Mouse (Mus musculus) heart, adult 2 months (tissue): ENCODE data around the gene Gucy1b1. TPM values are rescaled to one million over a fixed set of nuclear protein-coding genes. Genes with fewer than 3 reads are reported as not detected.

ENCODE experiments used
- DNase-seq, 2 experiments: peaks; one replicate each; pipeline ENCODE4 v3.0.0; 2021
- H3K27ac ChIP-seq: fragments of 200-600 bp; 2 replicates; pipeline ENCODE4 v1.8.1; 2022
- H3K27me3 ChIP-seq: fragments of 200-500 bp; 2 replicates; pipeline ENCODE4 v1.6.1; 2012; ENCODE audit warnings: mild to moderate bottlenecking, low read length, inconsistent platforms, mixed read lengths; ENCODE audit not compliant: control insufficient read depth, insufficient read depth
- H3K36me3 ChIP-seq: fragments of 200-500 bp; 2 replicates; pipeline ENCODE4 v1.6.1; 2012; ENCODE audit warnings: low read length, inconsistent platforms; ENCODE audit not compliant: control insufficient read depth, insufficient read depth
- H3K4me1 ChIP-seq: fragments of 200-500 bp; 2 replicates; pipeline ENCODE4 v1.6.1; 2011; ENCODE audit warnings: low read length; ENCODE audit not compliant: control insufficient read depth, insufficient read depth
- H3K4me3 ChIP-seq: fragments of 200-600 bp; 2 replicates; pipeline ENCODE4 v1.8.1; 2022
- H3K79me2 ChIP-seq: fragments of 200-500 bp; replicated peaks from 2 replicates; pipeline ENCODE4 v1.6.1; 2012; ENCODE audit warnings: mild to moderate bottlenecking, inconsistent platforms, low read length, moderate library complexity, mixed read lengths; ENCODE audit not compliant: control insufficient read depth, insufficient read depth
- H3K9ac ChIP-seq: fragments of 200-500 bp; 2 replicates; pipeline ENCODE4 v1.6.1; 2012; ENCODE audit warnings: low read depth, mild to moderate bottlenecking, control low read depth, inconsistent platforms, low read length, mixed read lengths
- CTCF ChIP-seq: fragments of 200-600 bp; IDR thresholded peaks from 2 replicates; pipeline ENCODE4 v1.8.1; 2022; ENCODE audit warnings: antibody characterized with exemption, mild to moderate bottlenecking, moderate library complexity
- EP300 ChIP-seq: fragments of 200-500 bp; IDR thresholded peaks from 2 replicates; pipeline ENCODE4 v1.6.1; 2011; ENCODE audit warnings: low read depth, low read length, control low read depth; ENCODE audit not compliant: insufficient read depth
- POLR2A ChIP-seq: fragments of 200-500 bp; IDR thresholded peaks from 2 replicates; pipeline ENCODE4 v1.6.1; 2011; ENCODE audit warnings: mild to moderate bottlenecking, low read depth, low read length, control low read depth; ENCODE audit not compliant: insufficient read depth
- WGBS: fragments of 180-500 bp; shearing (Covaris S2); methylation state at CpG from one replicate; pipeline ENCODE4 v1.1.7; 2018; 5-methylcytosine and 5-hydroxymethylcytosine counted together
- intact Hi-C: fragments of 180-260 bp; cut with DNase I; formaldehyde crosslinking; loops from one replicate; pipeline ENCODE4 v1.15.1; 2025
- polyA plus RNA-seq: library from polyadenylated mRNA; depleted of rRNA; stranded (reverse); fragments of >200 nt; gene quantifications from 2 replicates; pipeline ENCODE4 v1.2.3, GENCODE M21; 2012
- total RNA-seq, 2 experiments: library from RNA; stranded (reverse); gene quantifications; 2 replicates each; pipeline ENCODE4 v1.2.3; 2021

Gucy1b1 gene
- total and polyA plus RNA-seq, 3 experiments = 9.4 to 15.1 (median 14.7) TPM

- intact Hi-C loops = no loop called here
- DNase-seq = no peak
- H3K27ac ChIP-seq = no peak overlapping the region
- TF ChIP-seq POLR2A (no peak), CTCF (no peak)
- H3K27me3 ChIP-seq = no peaks in the 10 kb centered on the region
- H3K36me3 ChIP-seq = no peaks in the 10 kb centered on the region; the same call in 1 of the 2 replicates
- WGBS = 14% methylated on average over 5 of the region's 5 CpGs
- no peaks in the 10 kb centered on the region for H3K79me2 ChIP-seq
- peaks cover 2% of the 10 kb centered on the region; the same call in 1 of the 2 replicates for H3K4me1 ChIP-seq
- no peak overlapping the region for H3K9ac ChIP-seq
- H3K4me3 ChIP-seq = no peak overlapping the region
Measured at GRCm38 (mm10) chr3:82057201-82057600, 17.3 kb downstream of the Gucy1b1 start.

GRCm38 (mm10) chr3:82054283-82054974 is 20.1 kb downstream of the Gucy1b1 start:
- Histone ChIP-seq H3K27ac (no peak overlapping the region), H3K36me3 (no peaks in the 10 kb centered on the region; the same call in 1 of the 2 replicates), H3K9ac (no peak overlapping the region), H3K4me3 (no peak overlapping the region), H3K79me2 (no peaks in the 10 kb centered on the region), H3K4me1 (no peaks in the 10 kb centered on the region), H3K27me3 (no peaks in the 10 kb centered on the region)
- intact Hi-C loops = no loop called here
- DNase-seq = no peak
- TF ChIP-seq CTCF (no peak), POLR2A (no peak), EP300 (no peak)
- WGBS = 48% methylated on average over 5 of the region's 5 CpGs

- H3K9ac ChIP-seq = no peak overlapping the region
- TF ChIP-seq POLR2A = no peak
- TF ChIP-seq CTCF = no peak
- TF ChIP-seq EP300 = no peak
- H3K4me3 ChIP-seq = no peak overlapping the region
- 75% methylated on average over 2 of the region's 2 CpGs for WGBS
- intact Hi-C loops = no loop called here
- no peak for DNase-seq
- H3K4me1 ChIP-seq = no peaks in the 10 kb centered on the region
- no peaks in the 10 kb centered on the region for H3K79me2 ChIP-seq
- H3K27me3 ChIP-seq = no peaks in the 10 kb centered on the region
- no peak overlapping the region for H3K27ac ChIP-seq
- no peaks in the 10 kb centered on the region for H3K36me3 ChIP-seq
Measured at GRCm38 (mm10) chr3:82052029-82052428, 22.5 kb downstream of the Gucy1b1 start.

GRCm38 (mm10) chr3:82051468-82051867 is 23.0 kb downstream of the Gucy1b1 start:
- no peak for TF ChIP-seq EP300
- no peak for TF ChIP-seq POLR2A
- TF ChIP-seq CTCF = no peak
- Histone ChIP-seq H3K4me3 (no peak overlapping the region), H3K79me2 (no peaks in the 10 kb centered on the region), H3K27me3 (no peaks in the 10 kb centered on the region), H3K36me3 (no peaks in the 10 kb centered on the region), H3K27ac (no peak overlapping the region), H3K9ac (no peak overlapping the region), H3K4me1 (no peaks in the 10 kb centered on the region)
- intact Hi-C loops = no loop called here
- no peak for DNase-seq

- intact Hi-C loops = loop anchor here (5.0 kb wide), 2 partner anchors 304 to 809 kb away; no protein-coding TSS in a partner anchor
- H3K27me3 ChIP-seq = no peaks in the 10 kb centered on the region
- 59% methylated on average over 7 of the region's 7 CpGs for WGBS
- TF ChIP-seq CTCF (no peak), EP300 (no peak), POLR2A (no peak)
- DNase-seq = peak in 1 of 2 experiments; percentile 10
- no peak overlapping the region for H3K9ac ChIP-seq
- H3K79me2 ChIP-seq = no peaks in the 10 kb centered on the region
- H3K4me3 ChIP-seq = no peak overlapping the region
- no peaks in the 10 kb centered on the region; the same call in 1 of the 2 replicates for H3K4me1 ChIP-seq
- no peaks in the 10 kb centered on the region for H3K36me3 ChIP-seq
- no peak overlapping the region for H3K27ac ChIP-seq
Measured at GRCm38 (mm10) chr3:82048681-82049080, 25.8 kb downstream of the Gucy1b1 start.

- WGBS = 79% methylated on average over 4 of the region's 4 CpGs
Measured at GRCm38 (mm10) chr3:82048078-82048477, 26.4 kb downstream of the Gucy1b1 start.

More at GRCm38 (mm10) chr3:82048078-82048477, 26.4 kb downstream of the Gucy1b1 start:
- DNase-seq = no peak
- Histone ChIP-seq H3K4me3 (no peak overlapping the region), H3K27ac (no peak overlapping the region; the same call in 1 of the 2 replicates), H3K36me3 (no peaks in the 10 kb centered on the region), H3K9ac (no peak overlapping the region), H3K79me2 (no peaks in the 10 kb centered on the region), H3K27me3 (no peaks in the 10 kb centered on the region), H3K4me1 (no peaks in the 10 kb centered on the region; the same call in 1 of the 2 replicates)
- intact Hi-C loops = loop anchor here (5.0 kb wide), 2 partner anchors 304 to 809 kb away; no protein-coding TSS in a partner anchor
- TF ChIP-seq CTCF (no peak), POLR2A (no peak), EP300 (no peak)
